Mouse (Mus musculus): Measurements from ENCODE around the gene Zfp362.
A peak's percentile ranks its signal among the peaks of the same experiment; 100 is the strongest.

DNA sequence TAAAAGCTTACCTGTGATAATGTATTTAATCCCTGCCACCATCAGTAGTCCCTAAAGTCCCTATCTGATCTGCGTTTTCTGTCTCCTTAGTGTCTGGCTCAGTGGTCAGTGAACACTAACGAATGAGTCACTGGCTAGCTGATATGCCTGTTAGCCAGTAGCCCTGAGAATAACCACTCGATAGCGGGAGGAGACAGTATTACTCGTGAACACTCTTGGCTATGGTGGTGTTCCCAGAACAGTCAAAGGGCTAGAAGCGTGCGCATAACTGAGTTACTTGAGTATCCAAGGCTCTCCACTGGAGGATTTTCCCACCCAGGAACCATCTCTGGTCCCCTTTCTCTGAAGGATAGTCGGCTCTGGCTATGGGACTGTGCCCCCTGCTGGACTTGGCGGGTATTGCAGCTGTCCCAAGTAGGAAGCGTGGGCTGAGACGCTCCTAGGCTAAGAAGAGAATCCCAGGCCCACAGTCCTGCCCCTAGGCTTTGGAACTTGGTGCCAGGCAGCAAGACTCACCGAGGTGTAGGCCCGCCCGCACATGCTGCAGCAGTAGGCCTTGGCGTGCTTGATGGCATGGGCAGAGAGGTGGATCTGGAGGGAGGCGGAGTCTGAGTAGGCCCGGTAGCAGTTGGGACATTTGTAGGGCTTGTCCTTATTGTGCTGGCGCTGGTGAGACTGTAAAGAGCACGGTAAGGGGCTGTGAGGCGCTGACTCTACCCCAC lies 29.1 kb downstream of the Zfp362 start:
- TF ChIP-seq USF1 (IDR thresholded peaks at IDR 0.05; ENCODE audit: low read depth) (no peak), CTCF (IDR thresholded peaks at IDR 0.05; ENCODE audit: control insufficient read depth, insufficient read depth, insufficient read length) (peak; percentile 82), MYOG (IDR thresholded peaks at IDR 0.05; ENCODE audit: control insufficient read depth, extremely low read depth, insufficient read length) (no peak), MYOD1 (IDR thresholded peaks at IDR 0.05; ENCODE audit: control insufficient read depth, insufficient read length, low read depth) (no peak), MAX (IDR thresholded peaks at IDR 0.05) (no peak)

Data from C2C12 (cell line).